Mouse (Mus musculus) heart, postnatal 36 days (tissue): ENCODE data around the gene Upk3b. TPM values are rescaled to one million over a fixed set of nuclear protein-coding genes. Genes with fewer than 3 reads are reported as not detected.
A peak's percentile ranks its signal among the peaks of the same experiment; 100 is the strongest.

Source experiments
- DNase-seq, 2 experiments: peaks; one replicate each; pipeline ENCODE4 v3.0.0; 2021 to 2022
- intact Hi-C: fragments of 180-260 bp; cut with DNase I; formaldehyde crosslinking; loops from one replicate; pipeline ENCODE4 v1.15.1; 2025
- total RNA-seq, 2 experiments: library from RNA; stranded (reverse); gene quantifications; 2 replicates each; pipeline ENCODE4 v1.2.3; 2021

Gene Upk3b
- 10 to 100 TPM; 17.9 to 28.6 TPM for total RNA-seq

- intact Hi-C loops: no loop called here
- no peak for DNase-seq
These were observed at the start of gene Upk3b for GRCm38 (mm10) chr5:136038258-136039214. Gene Upk3b, plus strand, starts transcription at chr5:136038496.

GRCm38 (mm10) chr5:135990601-135991000 lies 47.7 kb upstream of the Upk3b start:
- DNase-seq: no peak
- intact Hi-C loops: no loop called here

DNA sequence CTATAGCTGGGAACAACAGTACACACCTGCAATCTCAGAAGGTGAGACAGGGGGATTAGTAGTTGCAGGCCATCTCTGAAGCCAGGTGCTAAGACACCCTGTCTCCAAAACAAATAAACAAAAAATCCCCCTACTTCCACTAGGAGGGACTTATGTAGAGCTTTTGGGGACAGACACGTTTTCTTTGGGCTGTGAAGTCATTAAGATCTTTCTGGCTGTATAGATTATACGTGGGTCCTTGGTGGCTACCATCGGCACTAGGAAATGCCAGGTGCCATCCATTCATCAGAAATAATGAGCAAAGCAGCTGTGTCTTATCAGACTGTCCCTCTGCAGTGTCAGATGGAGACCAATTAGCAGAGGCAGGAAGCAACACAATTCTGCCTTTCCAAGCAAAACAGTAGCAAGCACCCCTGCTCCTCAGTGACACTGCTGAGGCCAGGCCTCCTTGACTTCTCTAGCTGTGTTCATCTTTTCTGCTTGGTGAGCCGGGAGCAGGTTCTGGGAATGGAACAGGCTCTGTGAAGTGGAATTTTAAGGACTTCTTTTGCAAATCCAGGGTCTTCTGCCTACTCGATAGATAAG lies 44.8 kb upstream of the Upk3b start:
- intact Hi-C loops: no loop called here

DNA sequence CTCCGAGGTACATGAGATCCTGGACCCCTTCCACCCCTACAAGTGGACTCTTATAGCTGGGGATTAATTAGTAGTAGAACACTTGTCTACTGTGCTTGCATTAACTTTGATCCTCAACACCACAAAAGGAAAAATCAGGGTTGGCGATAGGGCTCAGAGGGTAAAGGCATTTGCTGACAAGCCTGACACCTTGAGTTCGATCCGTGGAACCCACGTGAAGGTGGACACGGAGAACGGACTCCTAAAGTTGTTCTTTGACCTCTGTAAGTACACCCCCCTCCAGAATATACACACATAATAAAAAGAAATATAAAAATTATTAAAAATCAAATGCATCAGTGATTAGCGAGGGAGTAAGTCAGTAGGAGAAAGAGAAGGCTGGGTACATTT lies 44.0 kb upstream of the Upk3b start:
- no peak for DNase-seq
- intact Hi-C loops: no loop called here

More for the DNA sequence above, 44.8 kb upstream of the Upk3b start:
- DNase-seq: no peak

DNA sequence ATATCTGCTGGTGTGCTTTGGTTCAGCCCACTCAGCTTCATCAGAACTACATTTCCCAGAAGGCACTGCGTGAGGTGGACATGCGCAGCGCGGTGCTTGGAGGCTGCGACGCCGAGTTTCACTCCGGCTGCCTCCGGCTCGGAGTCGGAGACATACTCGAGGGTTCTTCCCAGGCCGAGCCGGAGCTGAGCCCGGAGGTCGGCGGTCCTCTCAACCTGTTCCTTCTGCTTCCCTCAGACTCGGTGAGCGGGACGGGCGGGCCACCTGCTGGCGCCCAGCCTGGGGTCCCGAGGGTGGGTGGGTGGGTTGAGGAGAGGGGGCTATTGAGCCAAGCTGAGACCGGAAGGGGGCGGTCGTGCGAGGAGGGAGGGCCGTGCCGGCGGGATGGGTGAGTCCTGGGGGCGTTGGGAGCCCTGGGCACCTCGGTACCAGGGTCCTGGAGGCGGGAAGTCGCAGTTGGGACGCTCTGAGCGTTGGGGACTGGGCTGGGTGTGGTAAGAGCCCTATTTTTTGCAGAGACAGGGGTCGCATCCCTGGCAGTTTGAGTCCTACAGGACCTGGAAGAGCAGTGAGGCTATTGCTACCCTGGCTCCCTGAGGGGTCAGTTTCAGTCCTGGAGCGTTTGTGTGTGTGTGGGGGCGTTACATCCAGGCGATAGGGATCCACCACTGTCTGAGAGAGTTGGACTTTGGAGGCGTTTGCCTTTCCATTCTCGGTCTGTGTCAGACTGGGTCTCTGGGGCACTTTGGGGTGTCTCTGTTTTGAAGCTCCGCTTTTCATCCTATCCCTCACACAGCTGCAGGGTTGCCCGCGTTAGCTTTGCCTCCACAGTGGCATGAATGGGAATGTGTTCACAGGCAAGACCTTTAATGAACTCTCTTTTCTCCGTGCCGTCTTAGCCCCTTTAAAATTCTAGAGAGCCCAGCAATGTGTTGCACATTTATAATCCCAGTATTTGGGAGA lies 43.3 kb upstream of the Upk3b start, which contains the start of gene Dtx2:
Gene Dtx2, plus strand, starts transcription at position 76 of the 963 bp plus-strand sequence.
- intact Hi-C loops: no loop called here
- DNase-seq: peak; percentile 89 to 90

GRCm38 (mm10) chr5:135996162-135996561 lies 42.1 kb upstream of the Upk3b start:
- intact Hi-C loops: no loop called here
- no peak for DNase-seq

DNA sequence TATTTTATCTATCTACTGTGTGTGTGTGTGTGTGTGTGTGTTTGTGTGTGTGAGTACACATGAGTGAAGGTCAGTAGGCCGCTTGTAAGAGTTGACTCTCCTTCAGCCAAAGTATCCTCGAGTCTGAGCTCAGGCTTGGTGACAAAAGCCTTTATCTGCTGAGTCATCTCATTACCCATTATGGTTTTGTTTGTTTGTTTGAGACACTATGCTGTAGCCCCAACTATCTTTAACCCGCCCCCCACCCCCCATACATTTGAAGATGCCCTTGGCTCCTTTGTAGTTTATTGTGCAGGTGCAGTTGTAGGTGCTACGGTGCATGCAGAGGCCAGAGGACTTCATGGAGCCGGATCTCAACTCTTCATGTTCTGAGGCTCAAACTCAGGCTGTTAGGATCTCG lies 37.1 kb upstream of the Upk3b start:
- intact Hi-C loops: no loop called here
- DNase-seq: no peak

DNA sequence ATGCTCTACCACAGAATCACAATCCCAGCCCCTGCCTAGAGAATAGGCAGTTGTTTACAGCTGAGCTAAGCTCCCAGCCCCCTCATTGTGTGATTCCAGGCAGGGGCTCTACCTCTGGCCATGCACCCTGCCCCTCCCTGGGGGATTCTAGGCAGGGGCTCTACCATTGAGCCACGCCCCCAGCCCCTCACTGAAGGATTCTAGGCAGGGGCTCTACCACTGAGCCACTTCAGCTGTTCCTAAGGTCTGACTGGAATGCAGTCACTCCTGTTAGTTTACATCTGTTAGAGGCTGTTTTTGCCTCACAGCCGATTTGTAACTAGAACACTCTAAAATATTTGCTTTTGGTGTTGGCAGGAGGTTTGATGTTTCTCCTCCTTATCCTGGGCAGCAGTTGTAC lies 36.0 kb upstream of the Upk3b start:
- intact Hi-C loops: no loop called here
- no peak for DNase-seq

- no peak for DNase-seq
- intact Hi-C loops: no loop called here
These were observed 35.5 kb upstream of the Upk3b start for GRCm38 (mm10) chr5:136002751-136003151.

DNA sequence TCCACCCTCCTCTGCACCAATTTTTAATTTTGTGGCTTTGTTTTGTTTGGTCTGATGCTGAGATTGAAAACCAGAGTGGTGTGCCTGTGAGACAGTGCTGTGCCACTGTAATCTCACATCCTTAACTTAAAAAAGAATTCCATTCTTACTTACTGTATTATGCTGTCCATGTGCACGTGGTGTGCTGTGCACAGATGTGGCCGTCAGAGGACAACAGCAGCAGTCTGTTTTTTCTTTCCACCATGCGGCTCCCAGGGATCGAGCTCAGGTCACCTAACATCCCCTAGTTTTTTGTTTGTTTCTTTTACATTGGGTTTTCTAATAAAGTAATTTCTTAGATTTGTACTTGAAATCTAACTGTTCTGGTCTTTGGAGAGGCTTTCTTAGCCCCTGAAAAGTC lies 33.8 kb upstream of the Upk3b start:
- no peak for DNase-seq
- intact Hi-C loops: no loop called here

DNA sequence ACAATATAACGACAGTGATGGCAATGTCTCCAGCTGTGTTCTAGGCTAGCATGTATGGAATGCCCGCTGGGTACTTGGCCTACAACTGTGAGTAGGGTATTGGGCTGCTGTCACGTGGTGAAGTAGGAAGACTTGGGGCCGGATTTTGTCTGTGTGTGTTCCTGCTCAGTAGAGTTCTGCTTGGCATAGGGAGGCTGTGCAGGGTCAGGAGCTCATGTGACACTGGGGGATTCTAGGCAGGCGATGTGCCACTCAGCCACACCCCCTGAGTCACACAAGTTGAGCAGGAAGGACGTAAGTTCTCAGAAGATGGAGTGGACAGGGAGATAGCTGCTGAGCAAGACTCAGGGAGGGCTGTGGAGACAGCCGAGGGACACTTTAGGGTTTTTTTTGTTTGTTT lies 30.6 kb upstream of the Upk3b start:
- no peak for DNase-seq
- intact Hi-C loops: no loop called here

GRCm38 (mm10) chr5:136014877-136015276 lies 23.4 kb upstream of the Upk3b start:
- no peak for DNase-seq
- intact Hi-C loops: no loop called here

DNA sequence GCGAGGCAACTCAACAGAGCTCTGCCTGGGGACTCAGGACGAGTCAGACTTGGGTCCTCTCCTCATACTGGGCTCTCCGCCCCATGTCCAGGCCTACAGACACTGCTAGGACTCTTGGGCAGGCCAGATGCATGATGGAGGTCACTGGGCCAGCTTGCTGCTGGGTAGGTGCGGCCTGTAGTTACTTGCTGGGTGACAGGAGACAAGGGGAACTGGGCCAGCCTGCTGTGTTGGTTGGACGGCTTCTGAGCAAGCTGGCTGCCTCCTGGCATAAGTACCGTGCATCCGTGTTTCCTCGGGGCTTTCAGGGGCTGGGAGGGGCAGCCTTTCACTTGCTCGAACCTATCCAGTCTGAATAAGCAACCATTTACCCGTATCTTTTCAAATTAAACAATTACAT lies 22.7 kb upstream of the Upk3b start:
- no peak for DNase-seq

DNA sequence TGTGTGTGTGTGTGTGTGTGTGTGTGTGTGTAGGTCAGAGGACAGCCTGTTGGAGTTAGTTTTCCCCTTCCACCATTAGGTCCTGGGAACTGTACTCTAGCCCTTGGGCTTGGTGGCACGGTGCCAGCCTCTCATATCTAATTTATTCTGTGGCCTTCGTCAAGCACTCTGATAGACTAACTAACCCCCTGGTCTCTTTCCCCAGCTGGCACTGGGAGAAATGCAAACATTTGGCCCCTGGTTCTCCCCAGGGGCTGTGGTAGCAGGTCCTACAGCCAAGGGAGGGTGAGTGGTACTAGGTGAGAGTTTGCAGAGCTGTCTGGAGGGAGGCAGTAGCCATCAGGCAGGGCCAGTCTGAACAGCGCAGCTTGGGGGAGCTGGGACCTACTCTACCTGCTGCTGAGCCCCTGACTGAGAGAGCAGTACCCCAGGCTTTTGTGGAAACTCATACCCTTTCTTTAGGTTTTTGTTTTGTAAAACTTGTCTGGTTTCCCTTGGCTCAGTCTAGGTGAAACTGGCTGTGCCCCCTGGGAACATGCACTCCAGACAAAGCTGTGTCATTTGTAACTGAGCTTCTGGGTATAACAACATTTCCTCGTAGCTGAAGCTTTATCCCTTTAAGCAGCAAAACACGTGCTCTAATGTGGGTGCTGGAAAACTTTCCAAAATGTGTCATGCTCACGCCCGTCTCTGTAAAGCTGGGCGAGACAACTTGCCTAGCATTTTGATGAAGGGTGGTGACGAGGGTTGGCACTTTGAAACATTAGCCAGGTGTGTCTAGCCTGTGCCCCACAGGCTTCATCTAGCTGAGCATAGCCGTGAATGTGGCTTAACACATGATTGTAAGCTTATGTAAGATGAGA lies 22.1 kb upstream of the Upk3b start:
- intact Hi-C loops: no loop called here

More for the DNA sequence above, 22.7 kb upstream of the Upk3b start:
- intact Hi-C loops: no loop called here

GRCm38 (mm10) chr5:136017262-136017661 lies 21.0 kb upstream of the Upk3b start:
- peak in 1 of 2 experiments; percentile 14 for DNase-seq
- intact Hi-C loops: no loop called here

More for the DNA sequence above, 22.1 kb upstream of the Upk3b start:
- DNase-seq: no peak

DNA sequence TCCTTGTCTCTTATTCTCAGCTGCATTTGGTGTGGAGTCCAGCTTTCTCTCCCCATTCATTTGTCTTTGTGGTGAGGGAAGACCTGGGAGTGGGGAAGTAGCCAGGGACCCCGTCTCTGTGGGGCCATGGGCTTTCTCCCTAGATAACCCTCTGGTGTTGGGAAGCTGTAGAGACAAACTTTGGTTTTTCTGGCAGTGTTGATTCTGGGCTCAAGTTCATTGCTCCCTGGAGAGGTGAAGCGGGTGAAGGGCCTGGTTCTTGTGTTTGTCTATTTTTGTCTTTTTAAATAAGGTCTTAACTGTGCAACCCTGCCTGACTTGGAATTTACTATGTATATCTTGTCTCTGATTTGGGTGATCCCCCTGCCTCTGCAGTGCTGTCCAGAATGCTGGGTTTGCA lies 19.6 kb upstream of the Upk3b start:
- DNase-seq: no peak
- intact Hi-C loops: no loop called here

- no peak for DNase-seq
- intact Hi-C loops: no loop called here
These were observed 18.4 kb upstream of the Upk3b start for GRCm38 (mm10) chr5:136019907-136020306.

GRCm38 (mm10) chr5:136025712-136026111 lies 12.6 kb upstream of the Upk3b start:
- intact Hi-C loops: loop anchor here (5.0 kb wide), 1 partner anchor 43 kb away; the partner anchor contains the start of gene Zp3

DNA sequence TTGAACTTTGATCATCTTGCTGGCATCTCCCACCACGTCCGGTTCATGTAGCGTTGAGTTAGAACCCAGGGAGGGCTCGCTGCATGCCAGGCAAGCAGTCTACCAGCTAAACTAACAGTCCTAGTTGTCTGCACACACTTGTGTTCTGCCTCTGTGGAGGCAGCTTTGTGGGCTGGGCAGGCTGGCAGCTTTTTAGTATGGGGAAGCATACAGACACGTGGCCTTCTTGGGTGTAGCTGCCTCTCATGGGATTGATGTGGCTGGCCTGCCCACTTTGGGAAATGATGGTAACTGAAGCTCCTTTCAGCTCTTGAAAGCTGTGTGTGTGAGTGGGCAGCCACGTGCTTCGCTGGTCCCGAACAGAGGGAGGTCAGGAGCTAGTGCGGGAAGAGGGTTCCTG lies 11.4 kb upstream of the Upk3b start:
- intact Hi-C loops: loop anchor here (5.0 kb wide), 1 partner anchor 45 kb away; the partner anchor contains the start of gene Zp3
- no peak for DNase-seq

More at GRCm38 (mm10) chr5:136025712-136026111, 12.6 kb upstream of the Upk3b start:
- DNase-seq: no peak
